Mouse (Mus musculus): ENCODE results near the gene Arhgap22. TPM values are rescaled to one million over a fixed set of nuclear protein-coding genes. Genes with fewer than 3 reads are reported as not detected.

Gene Arhgap22
- polyA plus RNA-seq, 1 experiment = 8.4 TPM

DNA sequence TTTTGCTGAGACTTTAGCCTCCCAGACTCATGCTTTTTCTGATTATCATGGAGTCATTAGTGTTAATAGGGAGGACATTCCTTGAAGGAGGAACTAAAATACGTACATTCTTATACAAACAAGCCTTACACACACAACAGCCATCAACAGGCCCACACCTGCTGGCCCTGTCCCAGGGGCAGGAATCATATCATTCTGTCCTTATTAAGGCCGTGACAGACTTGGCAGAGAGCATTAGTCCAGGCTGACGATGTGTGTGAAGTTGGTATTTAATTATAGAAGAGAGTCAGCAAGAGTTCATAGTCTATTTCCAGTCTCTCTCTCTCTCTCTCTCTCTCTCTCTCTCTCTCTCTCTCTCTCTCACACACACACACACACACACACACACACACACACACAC is 30.7 kb downstream of the Arhgap22 start:
- H3K4me3 ChIP-seq (replicated peaks; ENCODE audit: insufficient read depth, low read depth, low read length) = no peak overlapping the region
- 68% methylated on average over 3 of the region's 3 CpGs for WGBS
- H3K4me1 ChIP-seq (ENCODE audit: control insufficient read depth, insufficient read depth, low read length) = no peaks in the 10 kb centered on the region
- no peak for TF ChIP-seq CTCF (IDR thresholded peaks at IDR 0.05; ENCODE audit: borderline replicate concordance, insufficient read depth, low read depth, low read length)
- no peak for TF ChIP-seq POLR2A (IDR thresholded peaks at IDR 0.05; ENCODE audit: borderline replicate concordance, insufficient read depth, low read length)
- no peak overlapping the region for H3K27ac ChIP-seq (ENCODE audit: insufficient read depth, low read length)
- no peaks in the 10 kb centered on the region for H3K27me3 ChIP-seq (ENCODE audit: control insufficient read depth, insufficient read depth, low read length)
- no peak for DNase-seq

DNA sequence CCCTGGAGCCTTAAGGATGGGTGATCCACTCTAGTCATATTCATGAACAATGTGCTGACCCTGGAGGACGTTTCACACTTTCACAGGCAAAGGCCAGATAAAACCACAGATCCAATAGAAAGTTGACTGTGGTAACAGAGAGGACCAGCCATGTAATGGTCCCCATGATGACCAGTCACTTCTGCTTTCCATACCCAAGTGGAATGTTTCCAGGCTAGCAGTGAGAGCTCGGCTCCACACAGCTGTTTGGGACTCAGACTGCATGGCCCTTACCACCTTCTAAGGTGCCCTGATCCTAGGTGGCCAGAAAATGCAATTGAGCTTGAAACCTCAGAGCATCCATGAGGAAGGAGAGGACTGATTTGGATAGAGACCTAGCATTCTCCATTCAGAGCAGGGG is 31.1 kb downstream of the Arhgap22 start:
- DNase-seq = no peak
- Histone ChIP-seq H3K27me3 (ENCODE audit: control insufficient read depth, insufficient read depth, low read length) (no peaks in the 10 kb centered on the region), H3K27ac (ENCODE audit: insufficient read depth, low read length) (no peak overlapping the region), H3K4me1 (ENCODE audit: control insufficient read depth, insufficient read depth, low read length) (peaks cover under 1% of the 10 kb centered on the region; the same call in 1 of the 2 replicates), H3K4me3 (replicated peaks; ENCODE audit: insufficient read depth, low read depth, low read length) (no peak overlapping the region)
- no peak for TF ChIP-seq POLR2A (IDR thresholded peaks at IDR 0.05; ENCODE audit: borderline replicate concordance, insufficient read depth, low read length)
- TF ChIP-seq CTCF (IDR thresholded peaks at IDR 0.05; ENCODE audit: borderline replicate concordance, insufficient read depth, low read depth, low read length) = no peak
- WGBS = 90% methylated on average over 2 of the region's 2 CpGs

DNA sequence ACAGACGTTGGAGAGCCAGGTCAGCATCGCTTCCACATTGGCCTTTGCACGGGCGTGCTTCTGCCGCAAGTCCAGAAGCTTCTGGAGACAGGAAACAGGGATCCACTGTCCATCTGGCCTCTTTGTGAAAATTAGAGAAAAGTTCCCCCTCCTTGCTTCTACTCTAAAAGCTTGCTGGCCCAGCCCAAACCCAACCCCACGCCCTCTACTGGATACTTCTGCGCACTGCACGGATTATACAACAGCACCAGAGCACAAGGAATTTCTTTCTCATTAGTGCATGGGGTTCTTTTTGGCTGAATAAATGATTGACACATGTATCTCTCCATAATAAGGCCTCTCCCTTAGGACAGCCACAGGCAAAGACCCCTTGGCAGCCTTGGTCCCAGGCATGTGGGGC is 32.6 kb downstream of the Arhgap22 start:
- H3K4me3 ChIP-seq (replicated peaks; ENCODE audit: insufficient read depth, low read depth, low read length) = no peak overlapping the region
- peaks cover 7% of the 10 kb centered on the region; the same call in 1 of the 2 replicates for H3K4me1 ChIP-seq (ENCODE audit: control insufficient read depth, insufficient read depth, low read length)
- DNase-seq = peak; percentile 27 to 46
- no peak overlapping the region for H3K27ac ChIP-seq (ENCODE audit: insufficient read depth, low read length)
- H3K27me3 ChIP-seq (ENCODE audit: control insufficient read depth, insufficient read depth, low read length) = no peaks in the 10 kb centered on the region
- WGBS = 42% methylated on average over 8 of the region's 8 CpGs
- peak; percentile 21; the same call in 1 of the 2 replicates for TF ChIP-seq CTCF (IDR thresholded peaks at IDR 0.05; ENCODE audit: borderline replicate concordance, insufficient read depth, low read depth, low read length)
- no peak for TF ChIP-seq POLR2A (IDR thresholded peaks at IDR 0.05; ENCODE audit: borderline replicate concordance, insufficient read depth, low read length)

DNA sequence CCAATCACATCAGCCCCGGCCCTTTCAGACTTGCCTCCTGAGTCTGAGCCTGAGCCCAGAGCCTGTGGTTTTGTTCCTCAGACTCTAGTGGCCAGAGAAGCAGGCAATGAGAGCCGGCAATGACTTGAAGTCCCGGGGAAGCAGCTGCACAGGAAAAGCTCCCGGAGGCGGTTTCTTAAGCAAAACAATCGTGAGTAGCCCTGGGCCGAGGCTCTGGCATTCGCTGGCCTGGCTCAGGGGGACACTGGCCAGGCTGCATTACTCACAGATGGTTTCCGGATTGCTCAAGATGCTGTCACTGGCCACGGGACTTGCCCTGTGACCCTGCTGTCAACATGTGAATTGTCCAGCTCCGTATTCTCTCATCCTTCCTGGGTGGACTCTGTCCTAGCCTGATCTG is 33.8 kb downstream of the Arhgap22 start:
- H3K4me3 ChIP-seq (replicated peaks; ENCODE audit: insufficient read depth, low read depth, low read length) = no peak overlapping the region
- no peak for TF ChIP-seq CTCF (IDR thresholded peaks at IDR 0.05; ENCODE audit: borderline replicate concordance, insufficient read depth, low read depth, low read length)
- WGBS = 19% methylated on average over 11 of the region's 11 CpGs
- no peaks in the 10 kb centered on the region for H3K27me3 ChIP-seq (ENCODE audit: control insufficient read depth, insufficient read depth, low read length)
- peak; percentile 15 to 30 for DNase-seq
- H3K4me1 ChIP-seq (ENCODE audit: control insufficient read depth, insufficient read depth, low read length) = peaks cover 7% of the 10 kb centered on the region; the same call in 1 of the 2 replicates
- H3K27ac ChIP-seq (ENCODE audit: insufficient read depth, low read length) = no peak overlapping the region

DNA sequence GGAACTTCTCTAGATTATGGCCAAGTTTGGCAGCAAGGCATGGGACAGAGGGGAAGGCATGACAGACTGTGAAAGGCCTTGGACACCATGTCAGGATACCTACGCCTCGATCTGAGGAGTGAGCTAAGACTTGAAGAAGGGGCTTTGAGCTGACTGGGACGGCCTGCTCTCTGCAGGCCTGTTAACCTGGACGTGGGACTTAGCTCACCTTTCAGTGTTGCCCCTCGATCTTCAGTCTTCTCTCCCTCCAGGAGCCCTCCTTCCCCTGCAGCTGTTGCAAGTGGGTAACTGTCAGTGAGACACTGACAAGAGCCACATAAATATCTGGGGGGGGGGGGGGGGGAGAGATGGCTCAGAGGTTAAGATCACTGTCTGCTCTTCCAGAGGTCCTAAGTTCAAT is 34.9 kb downstream of the Arhgap22 start:
- no peaks in the 10 kb centered on the region for H3K27me3 ChIP-seq (ENCODE audit: control insufficient read depth, insufficient read depth, low read length)
- 99% methylated on average over 5 of the region's 5 CpGs for WGBS
- H3K4me1 ChIP-seq (ENCODE audit: control insufficient read depth, insufficient read depth, low read length) = peaks cover 7% of the 10 kb centered on the region; the same call in 1 of the 2 replicates
- TF ChIP-seq CTCF (IDR thresholded peaks at IDR 0.05; ENCODE audit: borderline replicate concordance, insufficient read depth, low read depth, low read length) = no peak
- TF ChIP-seq POLR2A (IDR thresholded peaks at IDR 0.05; ENCODE audit: borderline replicate concordance, insufficient read depth, low read length) = no peak
- no peak for DNase-seq
- H3K4me3 ChIP-seq (replicated peaks; ENCODE audit: insufficient read depth, low read depth, low read length) = no peak overlapping the region
- no peak overlapping the region for H3K27ac ChIP-seq (ENCODE audit: insufficient read depth, low read length)

DNA sequence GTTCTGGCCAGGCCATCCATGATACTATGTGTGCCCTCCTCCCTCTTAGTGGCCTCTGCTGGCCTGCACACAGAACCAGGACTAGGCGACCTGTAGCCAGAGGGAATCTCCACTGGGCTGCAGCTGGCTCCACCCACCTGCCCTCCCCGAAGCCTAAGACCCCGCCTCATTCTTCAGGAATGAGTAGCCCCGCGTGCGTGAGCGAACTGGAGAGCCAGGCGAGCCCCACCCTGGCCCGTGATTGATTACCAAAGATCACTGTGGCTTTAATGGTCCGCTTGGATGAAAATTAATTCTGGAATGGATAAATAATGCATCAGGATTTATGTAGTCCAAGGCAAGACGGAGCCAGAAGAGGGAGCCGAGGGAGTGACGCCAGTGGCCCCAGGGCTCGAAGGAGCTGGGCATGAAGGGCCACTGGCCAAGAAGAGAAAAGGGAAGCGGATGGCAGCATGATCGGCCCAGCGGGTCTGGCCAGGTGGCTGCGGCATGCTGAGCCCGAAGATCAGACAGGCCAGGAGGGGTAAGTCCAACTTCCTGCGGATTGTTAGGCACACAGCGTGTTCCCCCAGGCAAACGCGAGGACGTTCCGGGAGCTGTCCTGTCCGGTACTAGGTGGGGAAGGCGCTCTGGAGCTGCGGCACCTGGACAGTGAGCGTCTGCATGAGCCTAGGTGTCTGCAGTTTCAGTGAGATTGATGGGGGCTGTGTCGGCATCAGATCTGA is 36.6 kb downstream of the Arhgap22 start:
- peaks cover 7% of the 10 kb centered on the region; the same call in 1 of the 2 replicates for H3K4me1 ChIP-seq (ENCODE audit: control insufficient read depth, insufficient read depth, low read length)
- DNase-seq = peak; percentile 55 to 67
- H3K27me3 ChIP-seq (ENCODE audit: control insufficient read depth, insufficient read depth, low read length) = no peaks in the 10 kb centered on the region
- WGBS = 8% methylated on average over 30 of the region's 30 CpGs
- peak overlapping the region; percentile 39 for H3K4me3 ChIP-seq (replicated peaks; ENCODE audit: insufficient read depth, low read depth, low read length)
- H3K27ac ChIP-seq (ENCODE audit: insufficient read depth, low read length) = no peak overlapping the region
- TF ChIP-seq CTCF (IDR thresholded peaks at IDR 0.05; ENCODE audit: borderline replicate concordance, insufficient read depth, low read depth, low read length) (no peak), POLR2A (IDR thresholded peaks at IDR 0.05; ENCODE audit: borderline replicate concordance, insufficient read depth, low read length) (no peak)

DNA sequence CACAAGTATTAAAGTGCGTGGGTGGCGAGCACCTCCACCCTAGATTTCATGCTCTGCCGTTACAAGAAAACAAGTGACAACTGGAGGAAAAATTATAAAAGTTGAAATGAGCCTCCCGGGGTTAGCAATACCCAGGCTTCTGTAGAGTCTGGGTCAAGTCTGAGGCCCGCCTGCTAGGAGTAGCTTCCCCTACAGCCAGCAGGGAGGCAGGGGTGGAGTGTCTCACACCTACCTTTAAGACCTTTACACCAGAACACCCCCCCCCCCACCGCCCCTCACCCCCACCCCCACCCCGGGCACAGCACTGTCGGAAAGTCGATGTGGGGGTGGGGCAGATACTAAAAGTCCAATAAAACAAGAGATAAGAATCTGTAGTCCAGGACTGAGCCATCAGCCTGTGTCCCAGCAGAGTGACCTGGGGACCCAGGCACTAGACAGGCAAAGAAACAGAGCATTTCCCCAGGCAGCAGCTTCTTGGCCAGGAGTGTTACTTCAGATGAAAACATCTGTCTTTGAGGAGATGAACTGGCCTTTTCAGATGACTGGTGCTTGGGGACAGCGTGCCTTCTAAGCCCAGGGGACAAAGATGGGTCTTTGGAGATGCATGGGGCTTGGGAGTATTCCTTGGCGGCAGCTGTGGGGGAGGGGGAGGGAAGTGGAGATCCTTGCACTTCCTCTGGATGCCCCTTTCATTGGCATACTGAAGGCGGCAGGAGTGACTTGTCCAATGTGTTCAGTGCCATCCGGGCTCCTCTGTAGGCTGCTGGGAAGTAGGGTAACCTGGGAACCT is 37.3 kb downstream of the Arhgap22 start:
- TF ChIP-seq POLR2A (IDR thresholded peaks at IDR 0.05; ENCODE audit: borderline replicate concordance, insufficient read depth, low read length) (no peak), CTCF (IDR thresholded peaks at IDR 0.05; ENCODE audit: borderline replicate concordance, insufficient read depth, low read depth, low read length) (no peak)
- no peak for DNase-seq
- peak overlapping the region; percentile 39 for H3K4me3 ChIP-seq (replicated peaks; ENCODE audit: insufficient read depth, low read depth, low read length)
- no peak overlapping the region for H3K27ac ChIP-seq (ENCODE audit: insufficient read depth, low read length)
- 14% methylated on average over 13 of the region's 13 CpGs for WGBS
- H3K27me3 ChIP-seq (ENCODE audit: control insufficient read depth, insufficient read depth, low read length) = no peaks in the 10 kb centered on the region
- peaks cover 7% of the 10 kb centered on the region; the same call in 1 of the 2 replicates for H3K4me1 ChIP-seq (ENCODE audit: control insufficient read depth, insufficient read depth, low read length)

Measured in cerebellum, adult 2 months (tissue).